Mouse (Mus musculus) megakaryocyte, embryonic 14.5 days (primary cell): Measurements from ENCODE around the gene Polr3g. TPM values are rescaled to one million over a fixed set of nuclear protein-coding genes. Genes with fewer than 3 reads are reported as not detected.
A peak's percentile ranks its signal among the peaks of the same experiment; 100 is the strongest.
"Not testable (repeated sequence)": the region's sequence is repeated elsewhere in the genome, so short reads cannot be mapped to it uniquely, and the experiment has no call there.

ENCODE experiments used
- H3K27me3 ChIP-seq: replicated peaks from 2 replicates; pipeline ENCODE3; 2012; ENCODE audit warnings: inconsistent platforms
- H3K36me3 ChIP-seq: replicated peaks from 2 replicates; pipeline ENCODE3; 2012; ENCODE audit warnings: low read length, inconsistent platforms, mixed read lengths
- H3K4me1 ChIP-seq: 2 replicates; pipeline ENCODE4 v1.6.1; 2012; ENCODE audit warnings: inconsistent platforms
- H3K4me3 ChIP-seq: replicated peaks from 2 replicates; pipeline ENCODE3; 2012; ENCODE audit warnings: moderate library complexity, mild to moderate bottlenecking, inconsistent platforms
- H3K9me3 ChIP-seq: 2 replicates; pipeline ENCODE4 v1.6.1; 2012; ENCODE audit warnings: inconsistent platforms
- FLI1 ChIP-seq: IDR thresholded peaks from 2 replicates; pipeline ENCODE4 v1.6.1; 2012; ENCODE audit warnings: low read length, inconsistent platforms, mixed read lengths
- GATA1 ChIP-seq: IDR thresholded peaks from 3 replicates; pipeline ENCODE4 v1.6.1; 2012; ENCODE audit warnings: mixed read lengths, low read length, inconsistent platforms, borderline replicate concordance
- polyA plus RNA-seq: library from polyadenylated mRNA; stranded (reverse); fragments of >175 nt; gene quantifications from 2 replicates; pipeline ENCODE4 v1.2.3, GENCODE M21; 2012; ENCODE audit warnings: low replicate concordance; ENCODE audit not compliant: insufficient read depth

Polr3g gene
- polyA plus RNA-seq, 1 experiment, result 1.4 TPM

DNA sequence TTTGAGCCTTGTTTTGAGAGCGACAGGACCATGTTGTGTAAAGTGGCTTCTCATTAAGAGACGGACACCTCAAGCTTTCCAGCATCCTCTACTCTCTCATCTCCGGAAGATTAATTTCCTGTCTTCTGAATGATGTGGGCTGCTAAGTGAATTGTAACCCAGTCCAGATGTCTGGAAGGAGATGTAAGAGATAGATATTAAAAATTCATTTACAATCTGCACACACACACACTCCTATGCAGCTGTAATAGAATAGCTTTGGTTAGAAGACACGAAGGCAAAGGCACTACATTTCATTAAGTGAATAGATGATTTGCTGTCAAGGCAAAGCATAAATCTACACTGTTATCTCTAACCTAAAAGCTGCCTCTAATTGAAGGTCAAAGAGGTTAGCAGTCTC, 18.3 kb upstream of the Polr3g start:
- Histone ChIP-seq H3K36me3 (peaks cover 14% of the 10 kb centered on the region), H3K27me3 (no peaks in the 10 kb centered on the region), H3K4me1 (peaks cover 36% of the 10 kb centered on the region), H3K4me3 (no peak overlapping the region), H3K9me3 (no peaks in the 10 kb centered on the region)
- TF ChIP-seq FLI1 (no peak), GATA1 (no peak)

DNA sequence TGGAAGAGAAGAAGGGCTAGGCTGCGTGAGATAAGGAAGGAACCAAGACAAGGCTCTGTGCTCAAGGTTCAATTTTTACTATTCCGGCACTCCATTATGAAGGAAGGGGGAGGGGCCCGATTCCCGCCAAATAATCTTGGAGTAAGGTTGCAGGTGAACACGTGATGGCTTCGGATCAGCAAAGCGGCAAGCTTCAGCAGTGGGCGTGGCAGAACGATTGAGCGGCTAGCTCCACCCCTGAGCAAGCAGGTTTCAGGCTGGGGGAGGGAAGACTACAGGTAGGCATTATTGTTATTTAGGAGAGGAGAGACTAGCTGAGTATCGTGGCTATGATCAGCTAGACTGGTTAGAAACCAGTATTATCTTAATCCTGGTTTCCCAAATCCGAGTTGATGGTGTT, 17.3 kb upstream of the Polr3g start:
- peaks cover 14% of the 10 kb centered on the region for H3K36me3 ChIP-seq
- not testable (repeated sequence) for H3K9me3 ChIP-seq, H3K4me3 ChIP-seq, H3K27me3 ChIP-seq
- peaks cover 34% of the 10 kb centered on the region for H3K4me1 ChIP-seq

DNA sequence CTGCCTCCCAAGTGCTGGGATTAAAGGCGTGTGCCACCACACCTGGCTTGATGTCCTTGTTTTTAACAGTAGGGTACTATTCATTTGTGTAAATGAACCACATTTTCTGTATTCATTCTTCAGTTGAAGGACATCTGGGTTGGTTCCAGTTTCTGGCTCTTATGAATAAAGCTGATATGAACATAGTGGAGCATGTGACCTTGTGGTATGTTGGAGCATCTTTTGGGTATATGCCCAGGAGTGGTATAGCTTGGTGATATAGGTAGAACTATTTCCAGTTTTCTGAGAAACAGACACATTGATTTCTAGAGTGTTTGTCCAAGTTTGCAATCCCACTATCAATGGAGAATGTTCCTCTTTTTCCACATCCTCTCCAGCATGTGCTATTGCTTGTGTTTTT, 3.1 kb upstream of the Polr3g start:
- peaks cover 33% of the 10 kb centered on the region for H3K4me1 ChIP-seq
- H3K4me3 ChIP-seq, result no peak overlapping the region
- H3K27me3 ChIP-seq, result no peaks in the 10 kb centered on the region
- TF ChIP-seq FLI1, result no peak
- no peak for TF ChIP-seq GATA1
- H3K9me3 ChIP-seq, result no peaks in the 10 kb centered on the region
- peaks cover 2% of the 10 kb centered on the region for H3K36me3 ChIP-seq

GRCm38 (mm10) chr13:81711546-81712371, 946 bp upstream of the Polr3g start:
- no peak for TF ChIP-seq FLI1
- TF ChIP-seq GATA1, result no peak
- no peaks in the 10 kb centered on the region for H3K9me3 ChIP-seq
- peaks cover 44% of the 10 kb centered on the region for H3K4me1 ChIP-seq
- peaks cover 6% of the 10 kb centered on the region for H3K36me3 ChIP-seq
- peak overlapping the region; percentile 99 for H3K4me3 ChIP-seq
- no peaks in the 10 kb centered on the region for H3K27me3 ChIP-seq

DNA sequence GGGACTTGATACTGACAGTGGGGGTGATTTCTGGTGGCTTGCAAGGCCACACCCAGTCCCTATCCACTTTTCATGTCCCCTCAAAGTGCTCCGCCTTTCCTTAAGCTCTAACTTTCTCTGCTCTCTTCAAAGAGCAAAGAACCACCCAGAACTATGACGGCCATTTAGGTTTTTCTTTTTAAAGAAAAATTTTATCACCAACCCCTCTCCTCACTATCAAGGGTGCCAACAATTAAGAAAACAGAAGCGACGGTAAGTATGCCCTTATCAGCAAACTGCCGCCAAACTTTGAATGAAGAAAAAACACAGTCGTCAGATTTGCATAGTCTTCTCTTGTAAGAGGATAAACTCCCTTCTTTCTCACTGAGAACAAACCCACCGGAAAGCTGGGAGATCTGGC, 547 bp downstream of the Polr3g start:
- no peak for TF ChIP-seq FLI1
- TF ChIP-seq GATA1, result no peak
- Histone ChIP-seq H3K36me3 (peaks cover 4% of the 10 kb centered on the region), H3K9me3 (no peaks in the 10 kb centered on the region), H3K4me3 (peak overlapping the region; percentile 99), H3K4me1 (peaks cover 59% of the 10 kb centered on the region), H3K27me3 (no peaks in the 10 kb centered on the region)

GRCm38 (mm10) chr13:81709805-81710204, 1.0 kb downstream of the Polr3g start:
- peaks cover 4% of the 10 kb centered on the region for H3K36me3 ChIP-seq
- H3K4me1 ChIP-seq, result peaks cover 64% of the 10 kb centered on the region
- TF ChIP-seq GATA1, result no peak
- no peak for TF ChIP-seq FLI1
- H3K9me3 ChIP-seq, result no peaks in the 10 kb centered on the region
- H3K4me3 ChIP-seq, result peak overlapping the region; percentile 99
- H3K27me3 ChIP-seq, result no peaks in the 10 kb centered on the region

DNA sequence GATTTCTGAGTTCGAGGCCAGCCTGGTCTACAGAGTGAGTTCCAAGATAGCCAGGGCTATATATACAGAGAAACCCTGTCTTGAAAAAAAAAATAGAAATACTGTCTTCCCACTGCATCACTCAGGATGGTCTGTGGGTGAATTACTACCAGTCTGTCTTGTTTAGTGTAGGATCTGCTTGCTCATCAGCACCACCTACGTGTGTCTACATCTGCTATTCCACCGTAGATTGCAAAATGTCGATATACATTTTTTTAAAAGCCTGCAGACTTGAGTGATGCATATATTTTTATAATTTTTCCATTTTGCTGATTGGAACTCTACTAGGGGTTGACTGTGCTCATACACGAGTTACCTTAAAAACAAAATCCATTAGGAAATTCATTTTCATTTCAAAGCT, 4.5 kb downstream of the Polr3g start:
- Histone ChIP-seq H3K4me1 (peaks cover 66% of the 10 kb centered on the region), H3K4me3 (no peak overlapping the region), H3K36me3 (peaks cover 18% of the 10 kb centered on the region), H3K9me3 (no peaks in the 10 kb centered on the region), H3K27me3 (no peaks in the 10 kb centered on the region)
- no peak for TF ChIP-seq GATA1
- no peak for TF ChIP-seq FLI1

GRCm38 (mm10) chr13:81703621-81704020, 7.2 kb downstream of the Polr3g start:
- Histone ChIP-seq H3K4me1 (peaks cover 58% of the 10 kb centered on the region), H3K36me3 (peaks cover 43% of the 10 kb centered on the region), H3K27me3 (no peaks in the 10 kb centered on the region), H3K9me3 (no peaks in the 10 kb centered on the region), H3K4me3 (no peak overlapping the region)
- no peak for TF ChIP-seq FLI1
- no peak for TF ChIP-seq GATA1

- peaks cover 42% of the 10 kb centered on the region for H3K36me3 ChIP-seq
- H3K27me3 ChIP-seq, result no peaks in the 10 kb centered on the region
- H3K4me3 ChIP-seq, result no peak overlapping the region
- TF ChIP-seq GATA1 (no peak), FLI1 (no peak)
- peaks cover 54% of the 10 kb centered on the region for H3K4me1 ChIP-seq
- H3K9me3 ChIP-seq, result no peaks in the 10 kb centered on the region
These were observed 7.7 kb downstream of the Polr3g start for GRCm38 (mm10) chr13:81703148-81703547.

- no peaks in the 10 kb centered on the region for H3K9me3 ChIP-seq
- H3K4me3 ChIP-seq, result no peak overlapping the region
- no peak for TF ChIP-seq GATA1
- TF ChIP-seq FLI1, result no peak
- peaks cover 34% of the 10 kb centered on the region for H3K4me1 ChIP-seq
- H3K27me3 ChIP-seq, result no peaks in the 10 kb centered on the region
- peaks cover 71% of the 10 kb centered on the region for H3K36me3 ChIP-seq
These were observed 16.4 kb downstream of the Polr3g start for GRCm38 (mm10) chr13:81694446-81694845.
